ENCODE assay signal across 8 mouse cellular contexts in genomic region chr3:35973551-35973950, GRCm38 (mm10). TPM values are rescaled to one million over a fixed set of nuclear protein-coding genes. Genes with fewer than 3 reads are reported as not detected.
DNase-seq lines count a peak whose midpoint lies in the region; ATAC-seq and TF ChIP-seq lines count a peak whose summit lies in the region.

No protein-coding gene starts in this region.

- TF ChIP-seq POLR2A in MEL (IDR thresholded peaks at IDR 0.05; ENCODE audit: control insufficient read depth in 1 of 2, insufficient read depth in 1 of 2, low read depth in 1 of 2, low read length in 2 of 2, poor library complexity in 1 of 2), result no peak

- TF ChIP-seq RAD21 in MEL (IDR thresholded peaks at IDR 0.05; ENCODE audit: low read depth, low read length), result peak; percentile 78

- no peak overlapping the region for H3K27ac ChIP-seq in hindbrain, embryonic 10.5 days
- no peak overlapping the region for H3K27ac ChIP-seq in hindbrain, embryonic 13.5 days
- H3K27ac ChIP-seq in MEL (ENCODE audit: control insufficient read depth, low read depth, low read length), result no peak overlapping the region
- H3K27ac ChIP-seq in embryonic facial prominence, embryonic 11.5 days (replicated peaks; ENCODE audit: low read depth, low read length), result no peak overlapping the region
- no peak overlapping the region for H3K27ac ChIP-seq in limb, embryonic 12.5 days

- 76% methylated on average over 7 of the region's 7 CpGs for WGBS in hindbrain, embryonic 10.5 days
- 80% methylated on average over 7 of the region's 7 CpGs for WGBS in hindbrain, embryonic 13.5 days
- 78% methylated on average over 7 of the region's 7 CpGs for WGBS in embryonic facial prominence, embryonic 11.5 days
- 78% methylated on average over 7 of the region's 7 CpGs for WGBS in limb, embryonic 12.5 days

- no peaks in the 10 kb centered on the region for H3K79me2 ChIP-seq in MEL (ENCODE audit: control insufficient read depth, insufficient read depth, low read length, poor library complexity)

- no peaks in the 10 kb centered on the region for H3K4me1 ChIP-seq in hindbrain, embryonic 10.5 days (replicated peaks)
- no peaks in the 10 kb centered on the region for H3K4me1 ChIP-seq in hindbrain, embryonic 13.5 days (replicated peaks)
- no peaks in the 10 kb centered on the region for H3K4me1 ChIP-seq in MEL (ENCODE audit: control insufficient read depth in 1 of 2, insufficient read depth in 2 of 2, low read length in 2 of 2)
- no peaks in the 10 kb centered on the region for H3K4me1 ChIP-seq in embryonic facial prominence, embryonic 11.5 days (ENCODE audit: control insufficient read depth, insufficient read depth, low read length)
- no peaks in the 10 kb centered on the region for H3K4me1 ChIP-seq in limb, embryonic 12.5 days (replicated peaks)

- no peak overlapping the region for H3K9ac ChIP-seq in hindbrain, embryonic 13.5 days
- no peak overlapping the region for H3K9ac ChIP-seq in MEL (ENCODE audit: control insufficient read depth, low read depth, low read length, poor library complexity, severe bottlenecking)
- H3K9ac ChIP-seq in embryonic facial prominence, embryonic 11.5 days (replicated peaks; ENCODE audit: low read length), result no peak overlapping the region
- H3K9ac ChIP-seq in limb, embryonic 12.5 days (replicated peaks), result no peak overlapping the region

- no peak overlapping the region for H3K4me3 ChIP-seq in hindbrain, embryonic 10.5 days
- H3K4me3 ChIP-seq in hindbrain, embryonic 13.5 days, result no peak overlapping the region
- no peak overlapping the region for H3K4me3 ChIP-seq in MEL (ENCODE audit: control insufficient read depth in 1 of 2, insufficient read depth in 1 of 2, low read depth in 2 of 2, low read length in 2 of 2)
- H3K4me3 ChIP-seq in embryonic facial prominence, embryonic 11.5 days (ENCODE audit: low read depth, low read length), result no peak overlapping the region
- no peak overlapping the region for H3K4me3 ChIP-seq in limb, embryonic 12.5 days (replicated peaks)

- peak; percentile 70 to 89 (median 71) for TF ChIP-seq CTCF in MEL (IDR thresholded peaks at IDR 0.05 in 2 of 3, conservative IDR thresholded peaks at IDR 0.05 in 1 of 3; ENCODE audit: control insufficient read depth in 1 of 3, insufficient read depth in 1 of 3, low read depth in 2 of 3, low read length in 3 of 3, poor library complexity in 1 of 3, severe bottlenecking in 1 of 3)

- H3K27me3 ChIP-seq in hindbrain, embryonic 10.5 days (ENCODE audit: insufficient read depth, poor library complexity, severe bottlenecking), result no peaks in the 10 kb centered on the region
- H3K27me3 ChIP-seq in hindbrain, embryonic 13.5 days, result no peaks in the 10 kb centered on the region
- no peaks in the 10 kb centered on the region for H3K27me3 ChIP-seq in MEL (ENCODE audit: control insufficient read depth in 1 of 2, insufficient read depth in 2 of 2, low read length in 2 of 2)
- H3K27me3 ChIP-seq in embryonic facial prominence, embryonic 11.5 days (ENCODE audit: control insufficient read depth, insufficient read depth, low read length), result no peaks in the 10 kb centered on the region
- H3K27me3 ChIP-seq in limb, embryonic 12.5 days, result no peaks in the 10 kb centered on the region

- peaks cover 81% of the 10 kb centered on the region for H3K36me3 ChIP-seq in hindbrain, embryonic 10.5 days
- peaks cover 78% of the 10 kb centered on the region for H3K36me3 ChIP-seq in hindbrain, embryonic 13.5 days
- no peaks in the 10 kb centered on the region for H3K36me3 ChIP-seq in MEL (ENCODE audit: control insufficient read depth in 1 of 2, insufficient read depth in 2 of 2, low read length in 2 of 2)
- no peaks in the 10 kb centered on the region for H3K36me3 ChIP-seq in embryonic facial prominence, embryonic 11.5 days (replicated peaks; ENCODE audit: control insufficient read depth, insufficient read depth, low read depth, low read length)
- H3K36me3 ChIP-seq in limb, embryonic 12.5 days, result peaks cover 70% of the 10 kb centered on the region

- H3K9me3 ChIP-seq in hindbrain, embryonic 10.5 days, result no peaks in the 10 kb centered on the region
- H3K9me3 ChIP-seq in hindbrain, embryonic 13.5 days, result no peaks in the 10 kb centered on the region
- no peaks in the 10 kb centered on the region for H3K9me3 ChIP-seq in MEL (replicated peaks; ENCODE audit: insufficient read depth, low read length)
- H3K9me3 ChIP-seq in embryonic facial prominence, embryonic 11.5 days (replicated peaks; ENCODE audit: control insufficient read depth, low read length), result no peaks in the 10 kb centered on the region
- no peaks in the 10 kb centered on the region for H3K9me3 ChIP-seq in limb, embryonic 12.5 days

- DNase-seq in hindbrain, embryonic 10.5 days (ENCODE audit: low spot score), result peak; percentile 5
- peak; percentile 54 to 62 for DNase-seq in B cell, adult 2 months
- peak; percentile 74 for DNase-seq in MEL (ENCODE audit: low read depth, low spot score)
- peak; percentile 39 for DNase-seq in embryonic facial prominence, embryonic 11.5 days (ENCODE audit: low spot score)
- DNase-seq in spleen, postnatal 36 days (ENCODE audit: low spot score in 2 of 2), result peak; percentile 25 to 44
- DNase-seq in frontal cortex, postnatal 10 days (ENCODE audit: low spot score in 2 of 2), result no peak

- H3K4me2 ChIP-seq in hindbrain, embryonic 13.5 days, result no peak overlapping the region
- no peak overlapping the region for H3K4me2 ChIP-seq in embryonic facial prominence, embryonic 11.5 days (ENCODE audit: low read depth, low read length)
- H3K4me2 ChIP-seq in limb, embryonic 12.5 days, result no peak overlapping the region

- no peak for ATAC-seq in hindbrain, embryonic 13.5 days (ENCODE audit: low FRiP score)
- ATAC-seq in embryonic facial prominence, embryonic 11.5 days (replicated peaks; ENCODE audit: insufficient number of reproducible peaks, low FRiP score, low TSS enrichment, low read depth), result no peak
- ATAC-seq in limb, embryonic 12.5 days (ENCODE audit: insufficient number of reproducible peaks, insufficient read depth, low FRiP score, low TSS enrichment, low read depth), result 0 out of 2 replicates have a peak, but pooled peaks have one; percentile 3

- TF ChIP-seq EP300 in MEL (IDR thresholded peaks at IDR 0.05; ENCODE audit: low read depth in 1 of 2, low read length in 2 of 2), result no peak

TF ChIP-seq in MEL, 35 proteins besides CTCF, POLR2A, EP300 and RAD21:
- TF ChIP-seq SMC3 (IDR thresholded peaks at IDR 0.05; ENCODE audit: low read depth, low read length), result peak; percentile 93
- no peak for TF ChIP-seq MXI1 (IDR thresholded peaks at IDR 0.05; ENCODE audit: low read depth, low read length)
- TF ChIP-seq ZC3H11A (IDR thresholded peaks at IDR 0.05; ENCODE audit: low read depth, low read length), result peak; percentile 77

RNA-seq across cellular contexts. Expression of gene Mccc1, which starts 26.9 kb away (rescaled TPM):
- polyA plus RNA-seq in hindbrain, embryonic 10.5 days (2016; fragmentation: Nextera tagmentation; extraction: Ambion mirVana), result 29.9 and 35.4 TPM in 2 replicates
- 30.8 and 33.5 TPM in 2 replicates for polyA plus RNA-seq in hindbrain, embryonic 13.5 days (2015; fragmentation: Nextera tagmentation; extraction: Ambion mirVana)
- 4.0 and 4.9 TPM in 2 replicates for total RNA-seq in MEL (2012; rRNA removed)
- polyA plus RNA-seq in MEL (2012; ENCODE audit: insufficient read depth in 1 of 2, insufficient read length in 2 of 2, low read depth in 1 of 2, low replicate concordance in 2 of 2, missing spikeins in 1 of 2), result 10 to 100 TPM in 1 of 2 experiments, not detected in 1; 14.7 TPM
- 39.1 and 42.6 TPM in 2 replicates for polyA plus RNA-seq in embryonic facial prominence, embryonic 11.5 days (2014; fragmentation: Nextera tagmentation; extraction: Ambion mirVana)
- 44.6 and 46.3 TPM in 2 replicates for polyA plus RNA-seq in limb, embryonic 12.5 days (2016; fragmentation: Nextera tagmentation; extraction: Ambion mirVana)

RNA-seq across cellular contexts. Expression of gene Dcun1d1, which starts 36.3 kb away (rescaled TPM):
- polyA plus RNA-seq in hindbrain, embryonic 10.5 days (2016; fragmentation: Nextera tagmentation; extraction: Ambion mirVana), result 86.5 and 102 TPM in 2 replicates
- polyA plus RNA-seq in hindbrain, embryonic 13.5 days (2015; fragmentation: Nextera tagmentation; extraction: Ambion mirVana), result 103 and 111 TPM in 2 replicates
- 35.1 and 37.7 TPM in 2 replicates for total RNA-seq in MEL (2012; rRNA removed)
- 10 to 100 TPM; 20.8 to 32.7 TPM for polyA plus RNA-seq in MEL (2012; ENCODE audit: insufficient read depth in 1 of 2, insufficient read length in 2 of 2, low read depth in 1 of 2, low replicate concordance in 2 of 2, missing spikeins in 1 of 2)
- 112 and 119 TPM in 2 replicates for polyA plus RNA-seq in embryonic facial prominence, embryonic 11.5 days (2014; fragmentation: Nextera tagmentation; extraction: Ambion mirVana)
- polyA plus RNA-seq in limb, embryonic 12.5 days (2016; fragmentation: Nextera tagmentation; extraction: Ambion mirVana), result 99.3 and 112 TPM in 2 replicates

Comparison
In these comparisons a context has a peak if more than half of its experiments do, and no peak if none do; other contexts are left out.
1. DNase-seq: peak in hindbrain, embryonic 10.5 days (single experiment), B cell, adult 2 months (2 of 2), MEL (single experiment), embryonic facial prominence, embryonic 11.5 days (single experiment) and spleen, postnatal 36 days (2 of 2); none in frontal cortex, postnatal 10 days (0 of 2).